In the genomic region with DNA sequence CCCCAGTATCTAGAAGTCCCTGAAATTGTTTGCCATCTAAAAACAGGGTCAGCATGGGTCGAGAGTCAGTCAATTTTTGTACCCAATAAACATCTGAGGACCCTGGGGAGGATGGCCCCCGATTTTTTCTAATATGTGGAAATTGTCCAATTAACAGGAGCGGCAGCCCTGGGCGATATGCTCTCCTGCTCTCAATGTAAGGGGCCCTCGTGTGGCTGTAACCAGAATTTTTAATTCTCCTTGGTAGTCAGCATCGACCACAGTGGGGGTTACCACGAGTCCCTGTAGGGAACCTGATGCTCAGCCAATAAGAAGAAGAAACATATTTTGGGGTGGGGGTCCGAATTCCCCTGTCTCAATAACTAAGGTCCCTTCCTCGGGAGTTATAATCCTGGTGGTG, we compare ENCODE assay signal across 6 mouse cellular contexts.
DNase-seq lines count a peak whose midpoint lies in the region; TF ChIP-seq lines count a peak whose summit lies in the region.
"Not testable (repeated sequence)": the region's sequence is repeated elsewhere in the genome, so short reads cannot be mapped to it uniquely, and the experiment has no call there.

No protein-coding gene starts in this region.

- not testable (repeated sequence) for H3K4me3 ChIP-seq in MEL (ENCODE audit: control insufficient read depth in 1 of 2, insufficient read depth in 1 of 2, low read depth in 2 of 2, low read length in 2 of 2); layer of hippocampus, adult 2 months

- not testable (repeated sequence) for H3K36me3 ChIP-seq in MEL (ENCODE audit: control insufficient read depth in 1 of 2, insufficient read depth in 2 of 2, low read length in 2 of 2)

- TF ChIP-seq RAD21 in MEL (IDR thresholded peaks at IDR 0.05; ENCODE audit: low read depth, low read length): peak; percentile 41

- H3K4me1 ChIP-seq in MEL (ENCODE audit: control insufficient read depth in 1 of 2, insufficient read depth in 2 of 2, low read length in 2 of 2): not testable (repeated sequence)

- not testable (repeated sequence) for H3K9me3 ChIP-seq in MEL (replicated peaks; ENCODE audit: insufficient read depth, low read length)

- not testable (repeated sequence) for H3K27me3 ChIP-seq in MEL (ENCODE audit: control insufficient read depth in 1 of 2, insufficient read depth in 2 of 2, low read length in 2 of 2)

- DNase-seq in 416B (ENCODE audit: low read depth) (peak; percentile 16), ES-CJ7 (ENCODE audit: low read depth, low spot score) (peak; percentile 19), MEL (ENCODE audit: low read depth, low spot score) (peak; percentile 30), R1 (ENCODE audit: low read depth, low spot score) (peak; percentile 34), ZHBTc4 (ENCODE audit: low read depth, low spot score) (peak; percentile 22)
- DNase-seq in layer of hippocampus, adult 2 months (ENCODE audit: low spot score in 2 of 2): not testable (repeated sequence)

- TF ChIP-seq EP300 in MEL (IDR thresholded peaks at IDR 0.05; ENCODE audit: low read depth in 1 of 2, low read length in 2 of 2): not testable (repeated sequence)

- not testable (repeated sequence) for TF ChIP-seq POLR2A in MEL (IDR thresholded peaks at IDR 0.05; ENCODE audit: control insufficient read depth in 1 of 2, insufficient read depth in 1 of 2, low read depth in 1 of 2, low read length in 2 of 2, poor library complexity in 1 of 2)

- TF ChIP-seq CTCF in MEL (IDR thresholded peaks at IDR 0.05 in 2 of 3, conservative IDR thresholded peaks at IDR 0.05 in 1 of 3; ENCODE audit: control insufficient read depth in 1 of 3, insufficient read depth in 1 of 3, low read depth in 2 of 3, low read length in 3 of 3, poor library complexity in 1 of 3, severe bottlenecking in 1 of 3): peak in 2 of 3 experiments; percentile 34 to 45; a peak in 3 of 6 replicates
- peak; percentile 25; the same call in 1 of the 2 replicates for TF ChIP-seq CTCF in layer of hippocampus, adult 2 months (conservative IDR thresholded peaks at IDR 0.05)

- not testable (repeated sequence) for H3K9ac ChIP-seq in MEL (ENCODE audit: control insufficient read depth, low read depth, low read length, poor library complexity, severe bottlenecking)

- H3K79me2 ChIP-seq in MEL (ENCODE audit: control insufficient read depth, insufficient read depth, low read length, poor library complexity): not testable (repeated sequence)

- H3K27ac ChIP-seq in MEL (ENCODE audit: control insufficient read depth, low read depth, low read length); layer of hippocampus, adult 2 months: not testable (repeated sequence)

TF ChIP-seq in MEL, 35 proteins besides CTCF, POLR2A, EP300 and RAD21:
- TF ChIP-seq SMC3 (IDR thresholded peaks at IDR 0.05; ENCODE audit: low read depth, low read length) (peak; percentile 65), ZC3H11A (IDR thresholded peaks at IDR 0.05; ENCODE audit: low read depth, low read length) (peak; percentile 55)
TF ChIP-seq in MEL: peak in this region for 2; not testable (repeated sequence) for 33.
